Mouse (Mus musculus) CH12.LX (cell line): ENCODE results near the gene Zfp784. TPM values are rescaled to one million over a fixed set of nuclear protein-coding genes. Genes with fewer than 3 reads are reported as not detected.

Source experiments
- DNase-seq: peaks from one replicate; pipeline ENCODE4 v3.0.0-alpha.2; 2013; ENCODE audit errors: extremely low read depth
- H3K27ac ChIP-seq: 2 replicates; pipeline ENCODE4 v1.5.1; 2012; ENCODE audit warnings: low read depth, mild to moderate bottlenecking, control low read depth, moderate library complexity; ENCODE audit not compliant: insufficient read depth
- H3K27me3 ChIP-seq: replicated peaks from 2 replicates; pipeline ENCODE3; 2012; ENCODE audit warnings: inconsistent platforms
- H3K36me3 ChIP-seq, 2 experiments: replicated peaks in 1 of 2; 2 replicates each; pipeline versions ENCODE3 to v1.6.1; 2012; ENCODE audit warnings: inconsistent platforms in 1 of 2, low read length in 1 of 2, mild to moderate bottlenecking in 1 of 2, mixed read lengths in 1 of 2, moderate library complexity in 1 of 2; ENCODE audit not compliant: control insufficient read depth in 1 of 2, insufficient read depth in 1 of 2
- H3K4me1 ChIP-seq, 2 experiments: 2 replicates each; pipeline ENCODE4 v1.6.1; 2012; ENCODE audit warnings: inconsistent platforms in 1 of 2, moderate library complexity in 1 of 2; ENCODE audit not compliant: insufficient read depth in 2 of 2, control insufficient read depth in 1 of 2
- H3K4me2 ChIP-seq: 2 replicates; pipeline ENCODE4 v1.6.1; 2012; ENCODE audit warnings: low read depth, mild to moderate bottlenecking, control low read depth; ENCODE audit not compliant: poor library complexity, insufficient read depth, severe bottlenecking
- H3K4me3 ChIP-seq, 3 experiments: fragments of 150-350 bp in 1 of 3; sonication (generic) in 1 of 3; replicated peaks in 1 of 3; 2 replicates each; pipeline versions ENCODE3 to v1.5.1; 2011 to 2012; ENCODE audit warnings: low read depth in 2 of 3, low read length in 2 of 3, mild to moderate bottlenecking in 2 of 3, moderate library complexity in 2 of 3, control low read depth in 1 of 3, improper control_type of control experiment in 1 of 3, inconsistent platforms in 1 of 3, mixed read lengths in 1 of 3; ENCODE audit not compliant: poor library complexity in 1 of 3
- H3K79me2 ChIP-seq: replicated peaks from 2 replicates; pipeline ENCODE4 v1.6.1; 2012; ENCODE audit warnings: mild to moderate bottlenecking, moderate library complexity; ENCODE audit not compliant: control insufficient read depth, poor library complexity, insufficient read depth, severe bottlenecking; ENCODE audit errors: extremely low read depth
- H3K9ac ChIP-seq: 2 replicates; pipeline ENCODE4 v1.6.1; 2012; ENCODE audit warnings: low read depth, mild to moderate bottlenecking, control low read depth, moderate library complexity; ENCODE audit not compliant: insufficient read depth
- H3K9me3 ChIP-seq: replicated peaks from 2 replicates; pipeline ENCODE3; 2012; ENCODE audit warnings: low read length, inconsistent platforms, mixed read lengths
- CHD1 ChIP-seq: IDR thresholded peaks from 2 replicates; pipeline ENCODE4 v1.6.1; 2012; ENCODE audit warnings: low read depth, low read length, improper control_type of control experiment, inconsistent platforms
- CHD2 ChIP-seq: IDR thresholded peaks from 2 replicates; pipeline ENCODE4 v1.6.1; 2011; ENCODE audit warnings: low read length, improper control_type of control experiment
- CTCF ChIP-seq, 2 experiments: IDR thresholded peaks in 1 of 2; conservative IDR thresholded peaks in 1 of 2; 2 replicates each; pipeline ENCODE4 v1.5.1; 2011 to 2012; ENCODE audit warnings: low read depth in 2 of 2, low read length in 2 of 2, improper control_type of control experiment in 1 of 2, inconsistent platforms in 1 of 2, mild to moderate bottlenecking in 1 of 2, moderate library complexity in 1 of 2
- E2F4 ChIP-seq: IDR thresholded peaks from 2 replicates; pipeline ENCODE4 v1.6.1; 2011; ENCODE audit warnings: low read depth, low read length, improper control_type of control experiment; ENCODE audit not compliant: insufficient replicate concordance
- ELF1 ChIP-seq: IDR thresholded peaks from 2 replicates; pipeline ENCODE4 v1.6.1; 2014; ENCODE audit warnings: low read depth, mild to moderate bottlenecking, inconsistent platforms, low read length, improper control_type of control experiment
- ETS1 ChIP-seq: conservative IDR thresholded peaks from 2 replicates; pipeline ENCODE4 v1.6.1; 2012; ENCODE audit warnings: low read depth, mild to moderate bottlenecking, inconsistent platforms, low read length, improper control_type of control experiment, moderate library complexity
- JUN ChIP-seq: IDR thresholded peaks from 2 replicates; pipeline ENCODE4 v1.6.1; 2011; ENCODE audit warnings: low read depth, mild to moderate bottlenecking, low read length, improper control_type of control experiment, moderate library complexity; ENCODE audit not compliant: insufficient read depth
- JUND ChIP-seq: conservative IDR thresholded peaks from 2 replicates; pipeline ENCODE4 v1.6.1; 2011; ENCODE audit warnings: low read depth, low read length, improper control_type of control experiment
- KAT2A ChIP-seq: IDR thresholded peaks from 2 replicates; pipeline ENCODE4 v1.6.1; 2012; ENCODE audit warnings: low read length, improper control_type of control experiment, inconsistent platforms; ENCODE audit not compliant: insufficient replicate concordance
- MAX ChIP-seq: IDR thresholded peaks from 2 replicates; pipeline ENCODE4 v1.6.1; 2011; ENCODE audit warnings: low read length, improper control_type of control experiment
- MAZ ChIP-seq: IDR thresholded peaks from 2 replicates; pipeline ENCODE4 v1.6.1; 2012; ENCODE audit warnings: low read depth, mild to moderate bottlenecking, inconsistent platforms, low read length, improper control_type of control experiment, moderate library complexity
- MEF2A ChIP-seq: IDR thresholded peaks from 2 replicates; pipeline ENCODE4 v1.6.1; 2014; ENCODE audit warnings: low read depth, mild to moderate bottlenecking, inconsistent platforms, low read length, improper control_type of control experiment, borderline replicate concordance
- MXI1 ChIP-seq: IDR thresholded peaks from 2 replicates; pipeline ENCODE4 v1.6.1; 2011; ENCODE audit warnings: mild to moderate bottlenecking, low read depth, low read length, improper control_type of control experiment
- MYC ChIP-seq: IDR thresholded peaks from 2 replicates; pipeline ENCODE4 v1.6.1; 2011; ENCODE audit warnings: low read depth, mild to moderate bottlenecking, improper control_type of control experiment, low read length
- NELFE ChIP-seq: IDR thresholded peaks from 2 replicates; pipeline ENCODE4 v1.6.1; 2011; ENCODE audit warnings: low read depth, low read length, improper control_type of control experiment
- POLR2AphosphoS2 ChIP-seq: IDR thresholded peaks from 2 replicates; pipeline ENCODE4 v1.6.1; 2011; ENCODE audit warnings: low read depth, low read length, improper control_type of control experiment
- RAD21 ChIP-seq: IDR thresholded peaks from 2 replicates; pipeline ENCODE4 v1.6.1; 2011; ENCODE audit warnings: low read depth, mild to moderate bottlenecking, low read length, improper control_type of control experiment, moderate library complexity
- SIN3A ChIP-seq: IDR thresholded peaks from 2 replicates; pipeline ENCODE4 v1.6.1; 2012; ENCODE audit warnings: low read length, improper control_type of control experiment, inconsistent platforms
- SMC3 ChIP-seq: IDR thresholded peaks from 2 replicates; pipeline ENCODE4 v1.6.1; 2011; ENCODE audit warnings: low read depth, low read length, improper control_type of control experiment
- UBTF ChIP-seq: IDR thresholded peaks from 2 replicates; pipeline ENCODE4 v1.6.1; 2012; ENCODE audit warnings: low read depth, mild to moderate bottlenecking, inconsistent platforms, low read length, improper control_type of control experiment, moderate library complexity
- ZMIZ1 ChIP-seq: IDR thresholded peaks from 2 replicates; pipeline ENCODE4 v1.6.1; 2012; ENCODE audit warnings: low read depth, mild to moderate bottlenecking, inconsistent platforms, low read length, improper control_type of control experiment
- dilution Hi-C: fragments of 300-500 bp; cut with MboI; formaldehyde crosslinking; loops from 2 replicates; pipeline ENCODE4 v1.14.3; 2020; ENCODE audit warnings: low sequenced_read_pairs; ENCODE audit not compliant: extremely low pct_unique_long_range_greater_than_20kb, extremely low pct_ligation_motif_present
- in situ Hi-C: fragments of 300-500 bp; cut with MboI; formaldehyde crosslinking; loops from 3 replicates; pipeline ENCODE4 v1.14.3; 2019; ENCODE audit warnings: low sequenced_read_pairs, low pct_ligation_motif_present, low pct_unique_long_range_greater_than_20kb, mixed read lengths
- polyA plus RNA-seq: library from polyadenylated mRNA; unstranded; fragments of >175 nt; gene quantifications from 2 replicates; pipeline ENCODE4 v1.2.1, GENCODE M21; 2012; ENCODE audit warnings: low read depth; ENCODE audit not compliant: insufficient read length
- total RNA-seq, 2 experiments: library from RNA; depleted of rRNA; stranded (reverse); fragments of 300-350 nt in 1 of 2; fragments of >200 nt in 1 of 2; gene quantifications; 2 replicates each; pipeline ENCODE4 v1.2.3; 2012 to 2014

Gene Zfp784
- total and polyA plus RNA-seq, 3 experiments: 0.53 to 1.5 (median 1.1) TPM

- H3K4me3 ChIP-seq: no peak overlapping the region
- H3K9ac ChIP-seq: no peak overlapping the region
- dilution Hi-C loops: no loop called here
- H3K79me2 ChIP-seq: peaks cover 3% of the 10 kb centered on the region
- TF ChIP-seq CTCF (conservative IDR thresholded peaks at IDR 0.05 in 1 of 2, IDR thresholded peaks at IDR 0.05 in 1 of 2; ENCODE audit: low read depth in 2 of 2, low read length in 2 of 2) (peak in 1 of 2 experiments; percentile 60; a peak in 2 of 4 replicates), RAD21 (peak; percentile 9), CHD1 (no peak), KAT2A (no peak), JUND (no peak), MYC (peak; percentile 63), E2F4 (no peak), MAX (peak; percentile 86), SMC3 (peak; percentile 47), NELFE (no peak), MEF2A (no peak), SIN3A (no peak), ZMIZ1 (no peak), MAZ (no peak)
- TF ChIP-seq, all 38 proteins: peak for 5
- no peak overlapping the region for H3K27ac ChIP-seq
- H3K27me3 ChIP-seq: no peaks in the 10 kb centered on the region
- no peaks in the 10 kb centered on the region for H3K9me3 ChIP-seq
- no peak overlapping the region for H3K4me2 ChIP-seq
- peaks cover 2 to 26% of the 10 kb centered on the region in 2 experiments; a peak in 3 of 4 replicates for H3K4me1 ChIP-seq
- in situ Hi-C loops: no loop called here
- DNase-seq: peak; percentile 60
- H3K36me3 ChIP-seq: peaks cover 0 to 15% of the 10 kb centered on the region in 2 experiments
Observed at GRCm38 (mm10) chr7:5057804-5058203, 19.6 kb upstream of the Zfp784 start.

GRCm38 (mm10) chr7:5057381-5057780, 19.1 kb upstream of the Zfp784 start:
- in situ Hi-C loops: no loop called here
- dilution Hi-C loops: no loop called here
- no peak for DNase-seq
- Histone ChIP-seq H3K4me1 (peaks cover 2 to 27% of the 10 kb centered on the region in 2 experiments; a peak in 3 of 4 replicates), H3K27ac (no peak overlapping the region), H3K4me3 (no peak overlapping the region), H3K9me3 (no peaks in the 10 kb centered on the region), H3K4me2 (no peak overlapping the region), H3K9ac (no peak overlapping the region), H3K36me3 (peaks cover 0 to 16% of the 10 kb centered on the region in 2 experiments), H3K27me3 (no peaks in the 10 kb centered on the region), H3K79me2 (no peaks in the 10 kb centered on the region)
- TF ChIP-seq ETS1 (no peak), ELF1 (no peak), POLR2AphosphoS2 (no peak), E2F4 (no peak), JUND (no peak), MYC (no peak), MXI1 (no peak), CTCF (conservative IDR thresholded peaks at IDR 0.05 in 1 of 2, IDR thresholded peaks at IDR 0.05 in 1 of 2; ENCODE audit: low read depth in 2 of 2, low read length in 2 of 2) (no peak), CHD2 (no peak), JUN (no peak), UBTF (no peak), MAZ (no peak)
